Mouse (Mus musculus) inflammation-experienced regulatory T-cells, adult 16 weeks (primary cell): ENCODE measurements around the gene Tanc2. TPM values are rescaled to one million over a fixed set of nuclear protein-coding genes. Genes with fewer than 3 reads are reported as not detected.

Source experiments
- polyA plus RNA-seq: library from polyadenylated mRNA; unstranded; fragments of 100-300 nt; shearing (Covaris generic); gene quantifications from one replicate; pipeline ENCODE4 v1.2.1, GENCODE M21; 2017

The Tanc2 gene
- 1.2 TPM for polyA plus RNA-seq

GRCm38 (mm10) chr11:105589877-105590641 lies at the start of gene Tanc2:
Tanc2 (plus strand) TSS chr11:105589986.

GRCm38 (mm10) chr11:105952911-105953386 lies 363.2 kb downstream of the Tanc2 start, which contains the start of gene Cyb561:
Cyb561 (minus strand) TSS chr11:105953336.

GRCm38 (mm10) chr11:105967741-105968574 lies 378.2 kb downstream of the Tanc2 start, which contains the start of gene Ace:
Ace (plus strand) TSS chr11:105967945.

Other genes with a start within 250 kb of the Tanc2 start
- not detected for gene March10, start 133.3 kb upstream of the Tanc2 start, polyA plus RNA-seq